Mouse (Mus musculus) kidney, embryonic 14.5 days (tissue): ENCODE measurements around the gene Gstt1. TPM values are rescaled to one million over a fixed set of nuclear protein-coding genes. Genes with fewer than 3 reads are reported as not detected.
"Not testable (repeated sequence)": the region's sequence is repeated elsewhere in the genome, so short reads cannot be mapped to it uniquely, and the experiment has no call there.

Source experiments
- ATAC-seq: fragments of 200-750 bp; cut with Nextera tagmentation; 2 replicates; pipeline ENCODE4 v1.8.0; 2017; ENCODE audit warnings: moderate number of reproducible peaks, mild to moderate bottlenecking, moderate TSS enrichment, moderate library complexity; ENCODE audit not compliant: low FRiP score, low TSS enrichment
- H3K27ac ChIP-seq: fragments of 300-500 bp; sonication (generic); 2 replicates; pipeline ENCODE4 v1.5.1; 2014; ENCODE audit warnings: low read depth, mild to moderate bottlenecking, low read length, moderate library complexity, mixed read lengths
- H3K27me3 ChIP-seq: fragments of 300-500 bp; sonication (generic); 2 replicates; pipeline ENCODE4 v1.6.1; 2014; ENCODE audit warnings: mild to moderate bottlenecking, low read length; ENCODE audit not compliant: control insufficient read depth, insufficient read depth
- H3K36me3 ChIP-seq: fragments of 300-500 bp; sonication (generic); 2 replicates; pipeline ENCODE4 v1.6.1; 2014; ENCODE audit warnings: low read length, mixed read lengths; ENCODE audit not compliant: control insufficient read depth, insufficient read depth
- H3K4me1 ChIP-seq: fragments of 300-500 bp; sonication (generic); 2 replicates; pipeline ENCODE4 v1.6.1; 2014; ENCODE audit warnings: low read length, mixed read lengths; ENCODE audit not compliant: control insufficient read depth, insufficient read depth
- H3K4me2 ChIP-seq: fragments of 300-500 bp; sonication (generic); replicated peaks from 2 replicates; pipeline ENCODE4 v1.6.1; 2014; ENCODE audit warnings: low read depth, mild to moderate bottlenecking, low read length
- H3K4me3 ChIP-seq: fragments of 300-500 bp; sonication (generic); 2 replicates; pipeline ENCODE4 v1.5.1; 2014; ENCODE audit warnings: mild to moderate bottlenecking, low read length
- H3K9ac ChIP-seq: fragments of 300-500 bp; sonication (generic); 2 replicates; pipeline ENCODE4 v1.6.1; 2014; ENCODE audit warnings: low read depth, mild to moderate bottlenecking, low read length, moderate library complexity
- H3K9me3 ChIP-seq: fragments of 300-500 bp; sonication (generic); 2 replicates; pipeline ENCODE4 v1.6.1; 2016; ENCODE audit warnings: low read length; ENCODE audit not compliant: control insufficient read depth
- WGBS: fragments of 180-500 bp; shearing (Covaris S2); extraction: QIAGEN DNeasy Blood & Tissue Kit; methylation state at CpG from one replicate; pipeline ENCODE4 v1.1.7; 2014; 5-methylcytosine and 5-hydroxymethylcytosine counted together
- polyA plus RNA-seq: library from polyadenylated mRNA; unstranded; fragments of >200 nt; fragmentation: Nextera tagmentation; extraction: Ambion mirVana; gene quantifications from 2 replicates; pipeline ENCODE4 v1.2.1, GENCODE M21; 2014

The Gstt1 gene
- polyA plus RNA-seq = 10.6 and 12.1 TPM in 2 replicates

- peak; percentile 61; the same call in 1 of the 2 replicates for ATAC-seq
- no peaks in the 10 kb centered on the region for H3K36me3 ChIP-seq
- no peaks in the 10 kb centered on the region for H3K9me3 ChIP-seq
- H3K4me3 ChIP-seq = peak within 1 kb of the TSS; percentile 46
- peak within 1 kb of the TSS; percentile 73 for H3K4me2 ChIP-seq
- peaks cover 6% of the 10 kb centered on the region for H3K4me1 ChIP-seq
- H3K27me3 ChIP-seq = no peaks in the 10 kb centered on the region
- WGBS = 3% methylated on average over 18 of the region's 18 CpGs
- H3K27ac ChIP-seq = no peak within 1 kb of the TSS
- H3K9ac ChIP-seq = peak within 1 kb of the TSS; percentile 53
These were observed at the start of gene Gstt1 for GRCm38 (mm10) chr10:75798176-75798696. Gstt1 (minus strand) TSS chr10:75798584.

GRCm38 (mm10) chr10:75845306-75845930 lies 47.0 kb upstream of the Gstt1 start:
- Histone ChIP-seq H3K4me3 (no peak overlapping the region), H3K36me3 (no peaks in the 10 kb centered on the region), H3K9me3 (no peaks in the 10 kb centered on the region), H3K27ac (no peak overlapping the region), H3K4me1 (no peaks in the 10 kb centered on the region), H3K9ac (no peak overlapping the region), H3K4me2 (no peak overlapping the region), H3K27me3 (no peaks in the 10 kb centered on the region)
- 75% methylated on average over 6 of the region's 6 CpGs for WGBS
- ATAC-seq = no peak

GRCm38 (mm10) chr10:75844800-75845199 lies 46.4 kb upstream of the Gstt1 start:
- 79% methylated on average over 1 of the region's 1 CpGs for WGBS
- H3K36me3 ChIP-seq = no peaks in the 10 kb centered on the region
- no peak overlapping the region for H3K4me3 ChIP-seq
- no peaks in the 10 kb centered on the region for H3K9me3 ChIP-seq
- H3K4me2 ChIP-seq = no peak overlapping the region
- H3K27me3 ChIP-seq = no peaks in the 10 kb centered on the region
- H3K9ac ChIP-seq = no peak overlapping the region
- ATAC-seq = no peak
- no peak overlapping the region for H3K27ac ChIP-seq
- no peaks in the 10 kb centered on the region for H3K4me1 ChIP-seq

- H3K27me3 ChIP-seq, H3K4me2 ChIP-seq, H3K27ac ChIP-seq, H3K4me3 ChIP-seq, H3K9me3 ChIP-seq, H3K4me1 ChIP-seq, ATAC-seq, H3K9ac ChIP-seq, H3K36me3 ChIP-seq: not testable (repeated sequence)
- 83% methylated on average over 6 of the region's 6 CpGs for WGBS
These were observed 45.5 kb upstream of the Gstt1 start for GRCm38 (mm10) chr10:75843898-75844297.

- H3K9me3 ChIP-seq = no peaks in the 10 kb centered on the region
- no peak overlapping the region for H3K9ac ChIP-seq
- ATAC-seq = no peak
- peaks cover 14% of the 10 kb centered on the region; the same call in 1 of the 2 replicates for H3K4me1 ChIP-seq
- 84% methylated on average over 10 of the region's 10 CpGs for WGBS
- no peak overlapping the region for H3K4me3 ChIP-seq
- H3K4me2 ChIP-seq = no peak overlapping the region
- H3K36me3 ChIP-seq = no peaks in the 10 kb centered on the region
- no peaks in the 10 kb centered on the region; the same call in 1 of the 2 replicates for H3K27me3 ChIP-seq
- H3K27ac ChIP-seq = no peak overlapping the region
These were observed 40.7 kb upstream of the Gstt1 start for GRCm38 (mm10) chr10:75839092-75839491.

- Histone ChIP-seq H3K4me1 (peaks cover 19% of the 10 kb centered on the region; the same call in 1 of the 2 replicates), H3K4me2 (peak within 1 kb of the TSS; percentile 67), H3K9me3 (no peaks in the 10 kb centered on the region), H3K4me3 (peak within 1 kb of the TSS; percentile 40), H3K9ac (peak within 1 kb of the TSS; percentile 55), H3K27me3 (no peaks in the 10 kb centered on the region; the same call in 1 of the 2 replicates), H3K27ac (peak within 1 kb of the TSS; percentile 81), H3K36me3 (no peaks in the 10 kb centered on the region)
- WGBS = under 1% methylated on average over 21 of the region's 21 CpGs
- peak; percentile 88 for ATAC-seq
These were observed 38.9 kb upstream of the Gstt1 start, which contains the start of gene Gstt2 for GRCm38 (mm10) chr10:75837248-75837759. Gstt2 (minus strand) TSS chr10:75837424.

- H3K4me1 ChIP-seq = peaks cover 19% of the 10 kb centered on the region; the same call in 1 of the 2 replicates
These were observed 37.6 kb upstream of the Gstt1 start for GRCm38 (mm10) chr10:75835761-75836531.

GRCm38 (mm10) chr10:75835307-75835706 lies 36.9 kb upstream of the Gstt1 start:
- Histone ChIP-seq H3K9ac (no peak overlapping the region), H3K27me3 (no peaks in the 10 kb centered on the region; the same call in 1 of the 2 replicates), H3K27ac (no peak overlapping the region), H3K4me1 (peaks cover 19% of the 10 kb centered on the region; the same call in 1 of the 2 replicates), H3K9me3 (no peaks in the 10 kb centered on the region), H3K36me3 (no peaks in the 10 kb centered on the region), H3K4me3 (peak overlapping the region; percentile 43; the same call in 1 of the 2 replicates), H3K4me2 (peak overlapping the region; percentile 69)
- 1% methylated on average over 10 of the region's 10 CpGs for WGBS
- 0 out of 2 replicates have a peak, but pooled peaks have one; percentile 9 for ATAC-seq

More at GRCm38 (mm10) chr10:75835761-75836531, 37.6 kb upstream of the Gstt1 start:
- H3K27ac ChIP-seq = peak overlapping the region; percentile 42; the same call in 1 of the 2 replicates
- H3K36me3 ChIP-seq = no peaks in the 10 kb centered on the region
- H3K4me3 ChIP-seq = peak overlapping the region; percentile 43; the same call in 1 of the 2 replicates
- 18% methylated on average over 9 of the region's 10 CpGs for WGBS
- no peaks in the 10 kb centered on the region for H3K9me3 ChIP-seq
- H3K27me3 ChIP-seq = no peaks in the 10 kb centered on the region; the same call in 1 of the 2 replicates
- H3K9ac ChIP-seq = no peak overlapping the region; the same call in 1 of the 2 replicates
- H3K4me2 ChIP-seq = peak overlapping the region; percentile 69
- no peak for ATAC-seq
